Mouse (Mus musculus) spleen, postnatal 14 days (tissue): Measurements from ENCODE around the gene Flnb.
A peak's percentile ranks its signal among the peaks of the same experiment; 100 is the strongest.

Source experiments
- DNase-seq, 2 experiments: peaks; one replicate each; pipeline ENCODE4 v3.0.0; 2021 to 2022; ENCODE audit warnings: low spot score in 2 of 2

The Flnb gene

GRCm38 (mm10) chr14:7943101-7943800 lies 125.5 kb downstream of the Flnb start:
- DNase-seq, result no peak

GRCm38 (mm10) chr14:7943801-7944135 lies 126.0 kb downstream of the Flnb start:
- no peak for DNase-seq

GRCm38 (mm10) chr14:7944349-7945039 lies 126.7 kb downstream of the Flnb start:
- DNase-seq, result no peak

- DNase-seq, result no peak
Measured at GRCm38 (mm10) chr14:7945261-7945660, 127.5 kb downstream of the Flnb start.

- DNase-seq, result no peak
Measured at GRCm38 (mm10) chr14:7951234-7951633, 133.5 kb downstream of the Flnb start.

GRCm38 (mm10) chr14:7952610-7953254 lies 135.0 kb downstream of the Flnb start:
- DNase-seq, result no peak

- DNase-seq, result no peak
Measured at GRCm38 (mm10) chr14:7954071-7954471, 136.3 kb downstream of the Flnb start.

- DNase-seq, result no peak
Measured at GRCm38 (mm10) chr14:7956427-7956826, 138.7 kb downstream of the Flnb start.

- DNase-seq, result no peak
Measured at GRCm38 (mm10) chr14:7957049-7957448, 139.3 kb downstream of the Flnb start, which contains the start of gene Gm45521. Gene Gm45521, plus strand, starts transcription at chr14:7957288.

GRCm38 (mm10) chr14:7960616-7961015 lies 142.9 kb downstream of the Flnb start:
- no peak for DNase-seq

GRCm38 (mm10) chr14:7961714-7962113 lies 144.0 kb downstream of the Flnb start:
- no peak for DNase-seq

GRCm38 (mm10) chr14:7962626-7963025 lies 144.9 kb downstream of the Flnb start:
- no peak for DNase-seq

GRCm38 (mm10) chr14:7963160-7963559 lies 145.4 kb downstream of the Flnb start:
- DNase-seq, result no peak

- peak in 1 of 2 experiments; percentile 55 for DNase-seq
Measured at GRCm38 (mm10) chr14:7964219-7964889, 146.6 kb downstream of the Flnb start.

- DNase-seq, result no peak
Measured at GRCm38 (mm10) chr14:7971889-7972493, 154.2 kb downstream of the Flnb start.

- DNase-seq, result no peak
Measured at GRCm38 (mm10) chr14:7974643-7975042, 156.9 kb downstream of the Flnb start.

GRCm38 (mm10) chr14:7975177-7975576 lies 157.4 kb downstream of the Flnb start:
- no peak for DNase-seq

- no peak for DNase-seq
Measured at GRCm38 (mm10) chr14:7977471-7977870, 159.7 kb downstream of the Flnb start.

GRCm38 (mm10) chr14:7978183-7978582 lies 160.4 kb downstream of the Flnb start:
- DNase-seq, result no peak

GRCm38 (mm10) chr14:7981226-7981625 lies 163.5 kb downstream of the Flnb start:
- DNase-seq, result no peak

GRCm38 (mm10) chr14:7986913-7987312 lies 169.2 kb downstream of the Flnb start:
- no peak for DNase-seq

GRCm38 (mm10) chr14:7989371-7989770 lies 171.6 kb downstream of the Flnb start:
- no peak for DNase-seq
